Mouse (Mus musculus): Measurements from ENCODE around the gene Nek8. TPM values are rescaled to one million over a fixed set of nuclear protein-coding genes. Genes with fewer than 3 reads are reported as not detected.
A peak's percentile ranks its signal among the peaks of the same experiment; 100 is the strongest.

Nek8 gene
- total and polyA plus RNA-seq, 2 experiments from 2014 or later = 4.5 to 7.1 TPM

- TF ChIP-seq CTCF (IDR thresholded peaks at IDR 0.05) = 0 out of 2 replicates have a peak, but pooled peaks have one; percentile 26
These were observed 11.3 kb downstream of the Nek8 start, which contains the start of gene Traf4 for GRCm38 (mm10) chr11:78164924-78165760. Gene Traf4, minus strand, starts transcription at chr11:78165589.

GRCm38 (mm10) chr11:78164604-78164923 lies 11.9 kb downstream of the Nek8 start:
- Histone ChIP-seq H3K4me3 (ENCODE audit: low read depth, low read length) (peak overlapping the region; percentile 96), H3K36me3 (ENCODE audit: insufficient read depth, low read length) (peaks cover 24% of the 10 kb centered on the region), H3K4me1 (ENCODE audit: insufficient read depth, low read length) (peaks cover 16% of the 10 kb centered on the region), H3K27me3 (ENCODE audit: insufficient read depth, low read length) (no peaks in the 10 kb centered on the region), H3K9ac (replicated peaks; ENCODE audit: low read length, poor library complexity, severe bottlenecking) (peak overlapping the region; percentile 99), H3K9me3 (ENCODE audit: low read length) (no peaks in the 10 kb centered on the region), H3K27ac (ENCODE audit: low read depth, low read length) (peak overlapping the region; percentile 97), H3K4me2 (ENCODE audit: low read depth, low read length, poor library complexity, severe bottlenecking) (peak overlapping the region; percentile 81)
- under 1% methylated on average over 14 of the region's 14 CpGs for WGBS
- DNase-seq (ENCODE audit: low spot score) (peak; percentile 29), ATAC-seq (ENCODE audit: low FRiP score) (peak; percentile 0; the same call in 1 of the 2 replicates)
- no peak for TF ChIP-seq CTCF (IDR thresholded peaks at IDR 0.05)

More at GRCm38 (mm10) chr11:78164924-78165760, 11.3 kb downstream of the Nek8 start, which contains the start of gene Traf4:
- ATAC-seq (ENCODE audit: low FRiP score) (peak; percentile 85), DNase-seq (ENCODE audit: low spot score) (peak; percentile 90)
- H3K4me2 ChIP-seq (ENCODE audit: low read depth, low read length, poor library complexity, severe bottlenecking) = peak within 1 kb of the TSS; percentile 81
- H3K36me3 ChIP-seq (ENCODE audit: insufficient read depth, low read length) = peaks cover 18% of the 10 kb centered on the region
- WGBS = under 1% methylated on average over 76 of the region's 78 CpGs
- peak within 1 kb of the TSS; percentile 97 for H3K27ac ChIP-seq (ENCODE audit: low read depth, low read length)
- no peaks in the 10 kb centered on the region for H3K9me3 ChIP-seq (ENCODE audit: low read length)
- H3K4me3 ChIP-seq (ENCODE audit: low read depth, low read length) = peak within 1 kb of the TSS; percentile 96
- peak within 1 kb of the TSS; percentile 99 for H3K9ac ChIP-seq (replicated peaks; ENCODE audit: low read length, poor library complexity, severe bottlenecking)
- no peaks in the 10 kb centered on the region for H3K27me3 ChIP-seq (ENCODE audit: insufficient read depth, low read length)
- peaks cover 16% of the 10 kb centered on the region for H3K4me1 ChIP-seq (ENCODE audit: insufficient read depth, low read length)

GRCm38 (mm10) chr11:78163681-78164603 lies 12.5 kb downstream of the Nek8 start:
- TF ChIP-seq CTCF (IDR thresholded peaks at IDR 0.05) = no peak
- Histone ChIP-seq H3K4me3 (ENCODE audit: low read depth, low read length) (peak overlapping the region; percentile 96), H3K27me3 (ENCODE audit: insufficient read depth, low read length) (no peaks in the 10 kb centered on the region), H3K4me1 (ENCODE audit: insufficient read depth, low read length) (peaks cover 16% of the 10 kb centered on the region), H3K36me3 (ENCODE audit: insufficient read depth, low read length) (peaks cover 25% of the 10 kb centered on the region), H3K9me3 (ENCODE audit: low read length) (no peaks in the 10 kb centered on the region), H3K4me2 (ENCODE audit: low read depth, low read length, poor library complexity, severe bottlenecking) (peak overlapping the region; percentile 81), H3K27ac (ENCODE audit: low read depth, low read length) (peak overlapping the region; percentile 97), H3K9ac (replicated peaks; ENCODE audit: low read length, poor library complexity, severe bottlenecking) (peak overlapping the region; percentile 99)
- WGBS = under 1% methylated on average over 21 of the region's 22 CpGs
- peak; percentile 75 for DNase-seq (ENCODE audit: low spot score)
- peak; percentile 11; the same call in 1 of the 2 replicates for ATAC-seq (ENCODE audit: low FRiP score)

GRCm38 (mm10) chr11:78163045-78163444 lies 13.4 kb downstream of the Nek8 start:
- peak overlapping the region; percentile 99 for H3K9ac ChIP-seq (replicated peaks; ENCODE audit: low read length, poor library complexity, severe bottlenecking)
- peaks cover 34% of the 10 kb centered on the region for H3K36me3 ChIP-seq (ENCODE audit: insufficient read depth, low read length)
- no peak for DNase-seq (ENCODE audit: low spot score)
- peaks cover 16% of the 10 kb centered on the region for H3K4me1 ChIP-seq (ENCODE audit: insufficient read depth, low read length)
- H3K27me3 ChIP-seq (ENCODE audit: insufficient read depth, low read length) = no peaks in the 10 kb centered on the region
- WGBS = 84% methylated on average over 2 of the region's 2 CpGs
- no peak for ATAC-seq (ENCODE audit: low FRiP score)
- TF ChIP-seq CTCF (IDR thresholded peaks at IDR 0.05) = no peak
- no peaks in the 10 kb centered on the region for H3K9me3 ChIP-seq (ENCODE audit: low read length)
- peak overlapping the region; percentile 81 for H3K4me2 ChIP-seq (ENCODE audit: low read depth, low read length, poor library complexity, severe bottlenecking)
- peak overlapping the region; percentile 96 for H3K4me3 ChIP-seq (ENCODE audit: low read depth, low read length)
- peak overlapping the region; percentile 97 for H3K27ac ChIP-seq (ENCODE audit: low read depth, low read length)

DNA sequence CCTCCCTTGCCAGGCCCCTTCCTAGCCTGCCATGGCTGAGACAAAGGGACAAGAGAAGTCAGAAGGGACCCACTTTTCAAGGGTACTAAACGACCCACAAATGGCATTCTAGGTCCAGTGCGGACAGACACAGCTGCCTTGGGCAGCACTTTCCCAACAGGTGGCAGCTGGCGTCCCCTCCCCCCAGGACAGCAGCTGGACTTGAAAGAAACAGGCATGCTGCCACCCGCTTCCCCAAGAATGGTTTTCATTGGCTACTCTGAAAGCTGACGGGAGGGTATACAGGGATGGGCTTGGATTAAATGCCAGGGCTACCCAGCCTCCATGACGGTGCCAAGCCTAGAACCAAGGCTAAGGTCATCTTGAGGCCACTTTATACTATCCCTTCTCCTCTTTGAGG lies 14.0 kb downstream of the Nek8 start:
- Histone ChIP-seq H3K4me2 (ENCODE audit: low read depth, low read length, poor library complexity, severe bottlenecking) (peak overlapping the region; percentile 81), H3K9ac (replicated peaks; ENCODE audit: low read length, poor library complexity, severe bottlenecking) (no peak overlapping the region; the same call in 1 of the 2 replicates), H3K9me3 (ENCODE audit: low read length) (no peaks in the 10 kb centered on the region), H3K4me3 (ENCODE audit: low read depth, low read length) (no peak overlapping the region), H3K36me3 (ENCODE audit: insufficient read depth, low read length) (peaks cover 38% of the 10 kb centered on the region), H3K27ac (ENCODE audit: low read depth, low read length) (peak overlapping the region; percentile 97), H3K27me3 (ENCODE audit: insufficient read depth, low read length) (no peaks in the 10 kb centered on the region), H3K4me1 (ENCODE audit: insufficient read depth, low read length) (peaks cover 16% of the 10 kb centered on the region)
- WGBS = 25% methylated on average over 6 of the region's 6 CpGs
- ATAC-seq (ENCODE audit: low FRiP score) (no peak), DNase-seq (ENCODE audit: low spot score) (peak; percentile 77)
- TF ChIP-seq CTCF (IDR thresholded peaks at IDR 0.05) = no peak

Measured in midbrain, postnatal 0 days (tissue).